Mouse (Mus musculus): Measurements from ENCODE around the gene Aldh18a1. TPM values are rescaled to one million over a fixed set of nuclear protein-coding genes. Genes with fewer than 3 reads are reported as not detected.

Gene Aldh18a1
- polyA plus RNA-seq, 1 experiment = 166 TPM

DNA sequence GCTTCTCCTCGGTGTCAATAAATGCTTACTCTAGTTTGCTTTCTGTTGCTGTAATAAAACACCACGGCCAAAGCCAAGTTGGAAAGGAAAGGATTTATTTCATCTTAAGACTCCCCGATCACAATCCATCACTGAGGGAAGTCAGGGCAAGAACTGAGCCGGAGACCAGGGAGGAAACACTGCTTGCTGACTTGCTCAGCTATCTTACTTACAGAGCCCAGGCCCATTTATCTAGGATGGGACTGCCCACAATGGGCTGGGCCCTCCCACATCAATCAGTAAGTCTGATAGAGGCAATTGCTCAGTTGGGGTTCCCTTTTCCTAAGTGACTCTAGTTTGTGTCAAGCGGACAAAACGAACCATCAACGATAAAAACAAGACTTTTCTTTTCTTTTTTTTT is 45.5 kb downstream of the Aldh18a1 start:
- no peak overlapping the region for H3K27ac ChIP-seq (ENCODE audit: insufficient read depth, low read length)
- no peak overlapping the region for H3K4me3 ChIP-seq (ENCODE audit: insufficient read depth, low read length)
- no peaks in the 10 kb centered on the region for H3K4me1 ChIP-seq (ENCODE audit: control insufficient read depth, insufficient read depth, low read length)
- TF ChIP-seq POLR2A (IDR thresholded peaks at IDR 0.05; ENCODE audit: low read depth, low read length) (no peak), CTCF (IDR thresholded peaks at IDR 0.05; ENCODE audit: borderline replicate concordance, insufficient read depth, low read length) (no peak)

DNA sequence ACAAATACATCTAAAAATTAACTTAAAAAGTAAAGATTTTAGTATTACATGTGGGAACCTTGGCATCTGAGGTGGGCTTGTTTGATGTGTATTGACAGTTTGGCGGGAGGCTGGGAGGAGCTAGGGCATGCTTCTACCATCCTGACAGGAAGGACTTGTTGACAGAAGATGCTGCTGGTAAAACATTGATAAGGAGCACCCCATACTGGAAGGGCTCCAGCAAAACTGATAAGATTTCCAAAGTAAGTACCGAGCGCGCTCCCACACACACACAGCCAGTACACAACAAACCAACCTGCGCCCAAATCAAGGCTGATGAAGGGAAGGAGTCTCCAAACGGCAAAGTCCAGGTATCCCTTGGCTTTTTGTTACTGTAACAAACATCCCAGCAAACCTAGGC is 51.7 kb downstream of the Aldh18a1 start:
- TF ChIP-seq POLR2A (IDR thresholded peaks at IDR 0.05; ENCODE audit: low read depth, low read length) (no peak), CTCF (IDR thresholded peaks at IDR 0.05; ENCODE audit: borderline replicate concordance, insufficient read depth, low read length) (no peak)
- Histone ChIP-seq H3K27ac (ENCODE audit: insufficient read depth, low read length) (no peak overlapping the region), H3K4me1 (ENCODE audit: control insufficient read depth, insufficient read depth, low read length) (no peaks in the 10 kb centered on the region), H3K4me3 (ENCODE audit: insufficient read depth, low read length) (no peak overlapping the region)

DNA sequence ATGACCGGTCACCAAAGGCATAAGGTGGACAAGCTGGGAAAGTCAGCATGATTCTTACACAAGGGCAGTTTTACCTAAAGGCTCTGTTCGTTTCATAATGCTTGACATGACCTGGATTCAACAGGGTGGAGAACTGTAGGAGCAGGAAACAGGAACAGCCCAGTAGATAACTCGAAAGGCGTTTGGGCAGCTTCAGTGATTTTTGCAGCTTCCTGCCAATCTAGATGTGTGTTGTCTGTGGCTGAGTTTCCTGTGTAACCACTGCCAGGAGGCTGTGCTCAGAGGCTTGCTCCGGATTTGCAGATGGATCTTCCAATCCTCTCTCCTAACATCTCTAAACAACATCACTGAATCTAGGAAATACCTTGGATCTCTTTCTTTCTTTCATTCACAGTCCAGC is 55.7 kb downstream of the Aldh18a1 start:
- Histone ChIP-seq H3K4me1 (ENCODE audit: control insufficient read depth, insufficient read depth, low read length) (no peaks in the 10 kb centered on the region), H3K27ac (ENCODE audit: insufficient read depth, low read length) (no peak overlapping the region), H3K4me3 (ENCODE audit: insufficient read depth, low read length) (no peak overlapping the region)
- TF ChIP-seq POLR2A (IDR thresholded peaks at IDR 0.05; ENCODE audit: low read depth, low read length) = no peak
- TF ChIP-seq CTCF (IDR thresholded peaks at IDR 0.05; ENCODE audit: borderline replicate concordance, insufficient read depth, low read length) = no peak

DNA sequence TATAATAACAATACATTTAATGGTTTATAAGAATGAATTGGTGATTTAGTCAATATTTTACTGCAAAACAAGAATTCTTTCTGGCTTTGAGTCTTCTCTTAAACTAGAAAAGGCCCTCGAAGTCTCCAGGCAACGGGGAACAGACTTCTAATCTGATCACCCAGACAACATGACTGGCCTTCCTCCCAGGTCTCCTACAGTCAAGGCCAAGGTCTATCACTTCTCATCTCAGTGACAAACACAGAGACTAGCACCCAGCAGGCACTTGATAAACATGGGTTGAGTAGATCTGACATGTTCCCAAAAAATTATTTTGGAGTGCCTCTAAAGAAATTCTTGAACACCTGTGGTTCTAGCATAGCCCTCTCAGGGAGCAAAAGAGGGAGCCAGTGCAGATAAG is 57.9 kb downstream of the Aldh18a1 start:
- TF ChIP-seq POLR2A (IDR thresholded peaks at IDR 0.05; ENCODE audit: low read depth, low read length) (no peak), CTCF (IDR thresholded peaks at IDR 0.05; ENCODE audit: borderline replicate concordance, insufficient read depth, low read length) (no peak)
- H3K27ac ChIP-seq (ENCODE audit: insufficient read depth, low read length) = no peak overlapping the region
- H3K4me1 ChIP-seq (ENCODE audit: control insufficient read depth, insufficient read depth, low read length) = no peaks in the 10 kb centered on the region
- H3K4me3 ChIP-seq (ENCODE audit: insufficient read depth, low read length) = no peak overlapping the region

DNA sequence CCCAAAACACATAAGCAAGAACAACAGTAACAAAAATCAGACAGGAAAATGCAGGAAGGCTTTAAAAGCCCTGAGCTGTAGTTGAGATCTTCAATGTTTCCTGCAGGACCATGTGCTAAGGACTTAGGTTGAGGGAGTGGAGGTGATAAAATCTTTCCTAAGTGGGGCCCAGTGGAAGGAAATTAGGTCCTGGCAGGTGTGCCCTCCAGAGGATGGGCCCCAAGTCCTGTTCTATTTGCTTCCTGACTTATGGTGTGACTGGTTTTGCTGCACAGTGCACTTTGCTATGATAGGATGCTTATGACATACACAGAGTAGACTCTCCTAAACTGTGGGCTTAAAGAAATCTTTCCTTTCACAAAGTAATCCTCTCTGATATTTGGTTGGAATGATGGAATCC is 60.0 kb downstream of the Aldh18a1 start:
- no peaks in the 10 kb centered on the region for H3K4me1 ChIP-seq (ENCODE audit: control insufficient read depth, insufficient read depth, low read length)
- H3K27ac ChIP-seq (ENCODE audit: insufficient read depth, low read length) = no peak overlapping the region
- no peak overlapping the region for H3K4me3 ChIP-seq (ENCODE audit: insufficient read depth, low read length)
- no peak for TF ChIP-seq CTCF (IDR thresholded peaks at IDR 0.05; ENCODE audit: borderline replicate concordance, insufficient read depth, low read length)
- no peak for TF ChIP-seq POLR2A (IDR thresholded peaks at IDR 0.05; ENCODE audit: low read depth, low read length)

DNA sequence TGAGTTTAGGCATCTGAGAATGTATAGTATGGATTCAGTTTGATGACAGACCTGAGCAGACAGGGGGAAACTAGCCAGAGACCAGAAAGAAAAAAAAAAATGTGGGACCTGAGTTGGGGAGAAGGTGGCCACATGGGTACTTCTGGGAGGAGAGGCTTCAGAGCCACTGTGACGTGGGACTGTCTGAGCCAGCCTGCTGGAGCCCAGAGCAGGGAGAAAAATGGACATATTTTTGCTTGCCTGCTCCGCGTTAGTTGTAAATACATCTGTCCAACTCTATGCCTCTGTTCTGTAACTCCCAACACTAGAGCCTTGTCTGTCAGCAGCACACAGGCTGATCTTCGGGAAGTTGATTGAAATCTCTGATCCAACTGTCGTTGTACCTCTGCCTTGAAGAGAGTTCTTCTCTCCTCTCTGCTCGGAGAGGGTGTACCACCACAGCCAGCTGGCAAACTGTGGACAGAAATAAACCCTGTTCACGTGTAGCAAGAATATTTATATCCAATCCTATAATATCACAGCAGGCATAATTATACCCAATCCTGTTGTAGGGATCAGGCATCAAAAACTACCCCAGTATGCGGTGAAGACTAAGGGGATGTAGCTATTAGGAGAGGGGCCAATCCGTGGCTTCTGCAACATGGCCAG is 61.8 kb downstream of the Aldh18a1 start:
- Histone ChIP-seq H3K4me1 (ENCODE audit: control insufficient read depth, insufficient read depth, low read length) (no peaks in the 10 kb centered on the region), H3K4me3 (ENCODE audit: insufficient read depth, low read length) (no peak overlapping the region), H3K27ac (ENCODE audit: insufficient read depth, low read length) (no peak overlapping the region)
- TF ChIP-seq CTCF (IDR thresholded peaks at IDR 0.05; ENCODE audit: borderline replicate concordance, insufficient read depth, low read length) (no peak), POLR2A (IDR thresholded peaks at IDR 0.05; ENCODE audit: low read depth, low read length) (no peak)

DNA sequence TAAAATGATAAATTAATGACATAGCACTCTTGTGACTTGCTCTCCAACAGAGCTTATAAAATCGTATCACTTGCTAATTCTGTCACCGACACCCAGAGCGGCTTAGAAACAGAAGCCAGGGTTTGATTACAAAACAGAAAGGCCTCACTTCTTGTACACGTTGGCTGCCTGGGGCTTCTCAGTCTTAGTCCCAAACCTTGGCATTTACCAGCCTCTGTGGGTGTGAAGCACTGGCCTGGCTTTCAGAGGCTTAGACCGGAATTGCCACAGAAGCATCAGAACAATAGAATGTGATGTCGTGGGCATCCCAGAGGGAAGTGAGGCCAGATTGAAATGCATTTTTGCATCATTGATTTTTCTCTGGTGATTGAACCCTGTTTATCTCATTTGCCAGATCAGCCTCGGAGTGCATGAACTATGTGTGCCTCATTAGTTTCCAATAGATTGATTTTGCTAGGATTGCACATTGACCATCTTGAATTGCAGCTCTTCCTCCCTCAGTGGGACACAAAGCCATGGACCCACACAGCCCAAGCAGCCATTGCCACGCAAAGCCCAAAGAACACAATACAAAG is 64.7 kb downstream of the Aldh18a1 start:
- TF ChIP-seq CTCF (IDR thresholded peaks at IDR 0.05; ENCODE audit: borderline replicate concordance, insufficient read depth, low read length) = no peak
- TF ChIP-seq POLR2A (IDR thresholded peaks at IDR 0.05; ENCODE audit: low read depth, low read length) = no peak
- Histone ChIP-seq H3K27ac (ENCODE audit: insufficient read depth, low read length) (no peak overlapping the region), H3K4me1 (ENCODE audit: control insufficient read depth, insufficient read depth, low read length) (peaks cover 2% of the 10 kb centered on the region; the same call in 1 of the 2 replicates), H3K4me3 (ENCODE audit: insufficient read depth, low read length) (no peak overlapping the region)

DNA sequence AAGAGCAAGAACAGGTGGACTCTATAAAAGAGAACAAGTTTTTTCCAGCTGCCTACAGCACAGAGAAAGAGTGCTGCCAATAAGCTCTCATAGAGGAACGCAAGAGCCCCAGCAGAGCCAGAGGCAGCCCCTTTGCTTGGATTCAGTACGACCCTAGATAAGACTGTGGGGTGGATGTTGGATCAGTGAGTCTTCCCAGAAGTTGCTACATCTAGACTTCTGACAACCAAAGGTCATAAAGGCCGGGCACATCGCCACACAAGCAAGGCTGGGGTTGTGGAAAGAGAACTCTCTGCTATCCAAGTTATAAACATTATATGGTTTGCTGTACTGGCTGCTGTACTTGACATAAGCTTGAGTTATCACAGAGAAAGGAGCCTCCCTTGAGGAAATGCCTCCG is 67.9 kb downstream of the Aldh18a1 start:
- TF ChIP-seq POLR2A (IDR thresholded peaks at IDR 0.05; ENCODE audit: low read depth, low read length) (no peak), CTCF (IDR thresholded peaks at IDR 0.05; ENCODE audit: borderline replicate concordance, insufficient read depth, low read length) (no peak)
- no peak overlapping the region for H3K27ac ChIP-seq (ENCODE audit: insufficient read depth, low read length)
- H3K4me3 ChIP-seq (ENCODE audit: insufficient read depth, low read length) = no peak overlapping the region
- peaks cover 5% of the 10 kb centered on the region for H3K4me1 ChIP-seq (ENCODE audit: control insufficient read depth, insufficient read depth, low read length)

DNA sequence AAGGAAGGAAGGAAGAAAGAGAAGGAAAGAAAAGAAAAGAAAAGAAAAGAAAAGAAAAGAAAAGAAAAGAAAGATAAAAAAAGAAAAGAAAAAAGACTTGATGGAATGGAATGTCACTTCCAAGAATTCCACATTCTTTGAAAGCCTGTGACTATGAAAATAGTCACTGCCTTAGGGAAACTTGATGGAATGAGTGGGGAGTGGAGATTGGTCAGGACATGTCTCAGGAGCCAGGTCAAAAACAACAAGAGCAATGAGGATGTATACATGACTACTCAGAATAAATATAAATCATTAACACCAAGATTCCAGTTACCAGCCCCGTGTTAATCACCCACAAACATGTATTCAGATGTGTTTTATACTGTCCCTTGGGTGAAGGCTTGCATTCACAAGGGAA is 69.6 kb downstream of the Aldh18a1 start:
- Histone ChIP-seq H3K4me3 (ENCODE audit: insufficient read depth, low read length) (no peak overlapping the region), H3K4me1 (ENCODE audit: control insufficient read depth, insufficient read depth, low read length) (peaks cover 5% of the 10 kb centered on the region), H3K27ac (ENCODE audit: insufficient read depth, low read length) (peak overlapping the region; percentile 94)
- TF ChIP-seq CTCF (IDR thresholded peaks at IDR 0.05; ENCODE audit: borderline replicate concordance, insufficient read depth, low read length) (no peak), POLR2A (IDR thresholded peaks at IDR 0.05; ENCODE audit: low read depth, low read length) (no peak)

DNA sequence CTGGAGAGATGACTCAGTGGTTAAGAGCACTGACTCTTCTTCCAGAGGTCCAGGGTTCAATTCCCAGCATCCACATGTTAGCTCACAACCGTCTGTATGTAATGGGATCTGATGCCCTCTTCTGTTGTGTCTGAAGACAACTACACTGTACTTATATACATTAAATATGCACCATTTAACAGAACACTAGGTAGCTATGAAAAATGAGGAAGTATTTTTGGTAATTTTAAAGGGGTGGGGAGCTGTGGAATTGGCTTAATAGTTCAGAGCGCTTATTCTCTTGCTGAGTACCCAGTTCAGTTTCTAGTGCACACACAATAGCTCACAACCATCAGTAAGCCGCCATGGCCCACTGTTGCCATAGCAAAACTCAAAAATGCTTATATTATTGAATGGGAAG is 72.7 kb downstream of the Aldh18a1 start:
- peaks cover 5% of the 10 kb centered on the region for H3K4me1 ChIP-seq (ENCODE audit: control insufficient read depth, insufficient read depth, low read length)
- H3K27ac ChIP-seq (ENCODE audit: insufficient read depth, low read length) = no peak overlapping the region
- H3K4me3 ChIP-seq (ENCODE audit: insufficient read depth, low read length) = no peak overlapping the region
- TF ChIP-seq POLR2A (IDR thresholded peaks at IDR 0.05; ENCODE audit: low read depth, low read length) (no peak), CTCF (IDR thresholded peaks at IDR 0.05; ENCODE audit: borderline replicate concordance, insufficient read depth, low read length) (no peak)

Data from embryonic fibroblast, embryonic 13.5 days (primary cell).